Mouse (Mus musculus): ENCODE measurements around the gene Itgb4. TPM values are rescaled to one million over a fixed set of nuclear protein-coding genes. Genes with fewer than 3 reads are reported as not detected.
A peak's percentile ranks its signal among the peaks of the same experiment; 100 is the strongest.

Itgb4 gene
- polyA plus RNA-seq, 2 experiments = 0.11 to 0.17 TPM

DNA sequence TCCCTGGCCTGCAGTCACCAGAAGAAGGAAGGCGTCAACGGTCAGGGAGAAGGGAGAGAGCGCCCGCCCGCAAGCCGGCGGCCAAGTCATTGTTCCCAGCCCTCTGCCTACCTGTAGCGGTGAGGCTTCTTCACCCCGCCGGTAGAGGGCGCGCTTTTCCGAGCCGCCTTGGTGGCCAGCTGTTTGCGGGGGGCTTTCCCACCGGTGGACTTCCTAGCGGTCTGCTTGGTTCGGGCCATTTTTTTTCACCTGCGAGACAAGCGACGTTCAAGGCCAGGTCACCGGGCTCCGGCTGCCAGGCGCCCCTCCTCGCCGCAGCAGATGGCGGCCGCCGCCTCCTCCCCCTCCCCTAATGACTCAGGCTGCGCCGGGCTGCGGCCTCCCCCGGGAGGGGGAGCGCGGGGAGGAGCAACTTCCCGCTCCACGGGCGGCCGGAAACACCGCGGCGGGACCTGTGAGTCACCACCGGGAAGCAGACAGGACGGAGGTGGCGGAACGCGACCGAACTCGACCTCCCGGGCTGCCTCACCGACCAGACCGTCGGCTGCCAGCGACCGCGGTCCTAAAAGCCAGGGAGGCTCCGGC is 49.4 kb downstream of the Itgb4 start:
- peak; percentile 65 for ATAC-seq (ENCODE audit: insufficient read depth)
- WGBS (ENCODE audit: insufficient replicate concordance) = under 1% methylated on average over 57 of the region's 57 CpGs
- peak overlapping the region; percentile 99 for H3K9ac ChIP-seq (replicated peaks)
- no peaks in the 10 kb centered on the region for H3K9me3 ChIP-seq (ENCODE audit: control insufficient read depth, low read length)
- TF ChIP-seq EP300 (IDR thresholded peaks at IDR 0.05; ENCODE audit: low read depth) (no peak), CTCF (IDR thresholded peaks at IDR 0.05; ENCODE audit: low read depth) (peak; percentile 94)
- H3K4me1 ChIP-seq (replicated peaks; ENCODE audit: control insufficient read depth in 2 of 2, insufficient read depth in 2 of 2, low read length in 1 of 2) = peaks cover 6 to 9% of the 10 kb centered on the region in 2 experiments; a peak in 3 of 4 replicates
- H3K27me3 ChIP-seq (ENCODE audit: control insufficient read depth, insufficient read depth, low read length) = no peaks in the 10 kb centered on the region
- H3K4me2 ChIP-seq (ENCODE audit: low read depth) = peak overlapping the region; percentile 77
- peaks cover 20% of the 10 kb centered on the region for H3K36me3 ChIP-seq (replicated peaks; ENCODE audit: control insufficient read depth, insufficient read depth, low read depth)
- peak overlapping the region; percentile 73 to 93 for H3K4me3 ChIP-seq (ENCODE audit: insufficient read depth in 1 of 2, low read depth in 2 of 2, low read length in 2 of 2)
- H3K27ac ChIP-seq = peak overlapping the region; percentile 98
- DNase-seq (ENCODE audit: low read depth in 3 of 3, low spot score in 3 of 3) = peak in 2 of 3 experiments; percentile 62

DNA sequence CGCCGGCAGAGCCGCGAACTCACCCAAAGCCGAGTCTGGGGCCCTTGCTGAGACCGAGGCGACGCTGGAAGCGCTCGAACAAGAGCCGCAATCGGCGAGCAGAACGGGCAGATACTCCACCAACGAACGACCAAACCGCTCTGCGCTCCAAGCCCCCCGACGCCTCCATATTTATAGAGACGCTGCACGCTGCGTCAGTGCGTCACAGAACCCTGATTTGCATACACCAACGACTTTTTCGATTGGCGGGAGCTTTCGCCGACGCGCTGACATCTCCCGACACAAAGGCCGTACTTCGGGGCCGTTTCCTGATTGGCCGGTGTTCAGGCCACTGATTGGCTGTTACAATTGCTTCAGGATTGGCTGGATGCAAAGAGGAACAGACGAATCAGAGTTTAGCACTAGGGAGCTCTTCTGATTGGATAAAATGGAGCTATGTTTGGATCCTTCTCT is 49.9 kb downstream of the Itgb4 start:
- H3K4me1 ChIP-seq (replicated peaks; ENCODE audit: control insufficient read depth in 2 of 2, insufficient read depth in 2 of 2, low read length in 1 of 2) = peaks cover 6 to 14% of the 10 kb centered on the region in 2 experiments
- peak; percentile 99 for DNase-seq (ENCODE audit: low read depth in 3 of 3, low spot score in 3 of 3)
- peak overlapping the region; percentile 99 for H3K9ac ChIP-seq (replicated peaks)
- H3K9me3 ChIP-seq (ENCODE audit: control insufficient read depth, low read length) = no peaks in the 10 kb centered on the region
- H3K36me3 ChIP-seq (replicated peaks; ENCODE audit: control insufficient read depth, insufficient read depth, low read depth) = peaks cover 20% of the 10 kb centered on the region
- peak overlapping the region; percentile 73 to 93 for H3K4me3 ChIP-seq (ENCODE audit: insufficient read depth in 1 of 2, low read depth in 2 of 2, low read length in 2 of 2)
- WGBS (ENCODE audit: insufficient replicate concordance) = 0% methylated on average over 37 of the region's 37 CpGs
- no peaks in the 10 kb centered on the region for H3K27me3 ChIP-seq (ENCODE audit: control insufficient read depth, insufficient read depth, low read length)
- peak overlapping the region; percentile 98 for H3K27ac ChIP-seq
- TF ChIP-seq CTCF (IDR thresholded peaks at IDR 0.05; ENCODE audit: low read depth) = no peak
- TF ChIP-seq EP300 (IDR thresholded peaks at IDR 0.05; ENCODE audit: low read depth) = peak; percentile 79
- ATAC-seq (ENCODE audit: insufficient read depth) = peak; percentile 90
- H3K4me2 ChIP-seq (ENCODE audit: low read depth) = peak overlapping the region; percentile 77

DNA sequence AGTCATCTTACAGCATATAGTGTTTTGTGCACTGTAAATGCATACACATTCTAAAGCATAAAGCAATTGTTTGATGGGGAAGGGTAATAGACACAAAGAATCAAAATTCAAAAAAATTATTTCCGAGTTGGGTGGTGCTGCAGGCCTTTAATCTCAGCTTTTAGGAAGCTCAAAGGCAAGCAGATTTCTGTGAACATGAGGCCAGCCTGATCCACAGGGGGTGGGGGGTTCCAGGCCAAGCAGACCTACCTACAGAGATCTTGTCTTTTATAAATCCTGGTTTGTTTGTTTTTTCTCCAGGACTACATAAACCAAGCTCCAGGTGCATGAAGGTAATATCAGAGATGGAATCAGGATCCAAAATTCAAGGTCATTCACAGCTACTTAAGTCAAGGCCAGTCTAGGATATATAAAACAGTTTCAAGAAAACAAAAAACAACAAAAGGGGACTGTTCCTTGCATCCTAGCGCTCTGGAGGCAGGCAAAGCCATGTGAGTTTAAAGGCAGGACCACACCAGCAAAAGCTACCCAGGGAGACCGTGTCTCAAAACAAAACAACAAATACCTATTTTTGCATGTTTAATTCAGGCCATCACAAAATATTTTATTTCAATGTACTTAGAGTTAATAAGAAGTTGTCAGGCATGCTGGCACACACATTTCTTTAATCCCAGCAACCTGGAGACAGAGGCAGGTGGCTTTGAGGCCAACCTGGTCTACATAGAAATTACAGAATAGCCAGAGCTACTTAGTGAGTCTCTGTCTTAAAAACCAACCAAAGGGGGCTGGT is 50.7 kb downstream of the Itgb4 start:
- no peak for DNase-seq (ENCODE audit: low read depth in 3 of 3, low spot score in 3 of 3)
- no peak overlapping the region; the same call in 1 of the 2 replicates for H3K4me2 ChIP-seq (ENCODE audit: low read depth)
- no peak for TF ChIP-seq EP300 (IDR thresholded peaks at IDR 0.05; ENCODE audit: low read depth)
- TF ChIP-seq CTCF (IDR thresholded peaks at IDR 0.05; ENCODE audit: low read depth) = no peak
- no peak overlapping the region for H3K4me3 ChIP-seq (ENCODE audit: insufficient read depth in 1 of 2, low read depth in 2 of 2, low read length in 2 of 2)
- ATAC-seq (ENCODE audit: insufficient read depth) = no peak
- 85% methylated on average over 3 of the region's 3 CpGs for WGBS (ENCODE audit: insufficient replicate concordance)
- H3K9me3 ChIP-seq (ENCODE audit: control insufficient read depth, low read length) = no peaks in the 10 kb centered on the region
- H3K36me3 ChIP-seq (replicated peaks; ENCODE audit: control insufficient read depth, insufficient read depth, low read depth) = peaks cover 20% of the 10 kb centered on the region
- no peaks in the 10 kb centered on the region for H3K27me3 ChIP-seq (ENCODE audit: control insufficient read depth, insufficient read depth, low read length)
- no peak overlapping the region for H3K9ac ChIP-seq (replicated peaks)
- H3K27ac ChIP-seq = peak overlapping the region; percentile 56
- H3K4me1 ChIP-seq (replicated peaks; ENCODE audit: control insufficient read depth in 2 of 2, insufficient read depth in 2 of 2, low read length in 1 of 2) = peaks cover 9 to 15% of the 10 kb centered on the region in 2 experiments

DNA sequence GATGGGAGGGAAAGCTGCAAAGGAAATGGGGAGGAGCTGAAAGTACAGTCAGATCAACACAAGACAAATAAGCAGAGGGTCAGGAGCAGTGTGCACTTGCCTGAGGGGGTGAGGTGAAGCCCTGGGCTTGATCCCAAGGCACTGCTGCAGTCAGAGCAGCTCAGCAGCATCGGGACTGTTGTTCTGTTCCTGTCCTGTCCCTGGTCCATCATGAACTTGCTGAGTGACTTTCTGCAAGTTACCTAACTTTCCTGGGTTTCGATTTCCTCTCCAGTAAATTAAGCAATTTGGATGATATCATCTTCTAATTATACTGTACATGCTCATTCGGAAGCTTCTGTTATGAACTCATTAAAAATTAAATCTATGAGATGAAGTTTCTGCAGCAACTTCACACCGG is 53.2 kb downstream of the Itgb4 start, which contains the start of gene H3f3b:
Gene H3f3b (minus strand): TSS at position 207 of the 400 bp plus-strand sequence.
- WGBS (ENCODE audit: insufficient replicate concordance) = 71% methylated on average over 4 of the region's 4 CpGs
- no peaks in the 10 kb centered on the region for H3K9me3 ChIP-seq (ENCODE audit: control insufficient read depth, low read length)
- no peak within 1 kb of the TSS for H3K4me3 ChIP-seq (ENCODE audit: insufficient read depth in 1 of 2, low read depth in 2 of 2, low read length in 2 of 2)
- DNase-seq (ENCODE audit: low read depth in 3 of 3, low spot score in 3 of 3) = no peak
- 0 out of 2 replicates have a peak within 1 kb of the TSS, but pooled peaks have one; percentile 18 for H3K27ac ChIP-seq
- ATAC-seq (ENCODE audit: insufficient read depth) = no peak
- H3K4me2 ChIP-seq (ENCODE audit: low read depth) = 0 out of 2 replicates have a peak within 1 kb of the TSS, but pooled peaks have one; percentile 11
- TF ChIP-seq EP300 (IDR thresholded peaks at IDR 0.05; ENCODE audit: low read depth) (no peak), CTCF (IDR thresholded peaks at IDR 0.05; ENCODE audit: low read depth) (no peak)
- H3K9ac ChIP-seq (replicated peaks) = peak within 1 kb of the TSS; percentile 18; the same call in 1 of the 2 replicates
- H3K36me3 ChIP-seq (replicated peaks; ENCODE audit: control insufficient read depth, insufficient read depth, low read depth) = peaks cover 4% of the 10 kb centered on the region
- H3K4me1 ChIP-seq (replicated peaks; ENCODE audit: control insufficient read depth in 2 of 2, insufficient read depth in 2 of 2, low read length in 1 of 2) = peaks cover 13 to 32% of the 10 kb centered on the region in 2 experiments
- no peaks in the 10 kb centered on the region for H3K27me3 ChIP-seq (ENCODE audit: control insufficient read depth, insufficient read depth, low read length)

Data from liver, embryonic 14.5 days (tissue).